Mouse (Mus musculus): ENCODE measurements around the gene Tnfrsf13c. TPM values are rescaled to one million over a fixed set of nuclear protein-coding genes. Genes with fewer than 3 reads are reported as not detected.

The Tnfrsf13c gene
- polyA plus RNA-seq, 1 experiment from 2014 or later: not detected

- Histone ChIP-seq H3K9ac (replicated peaks) (no peak overlapping the region), H3K36me3 (no peaks in the 10 kb centered on the region), H3K27me3 (peaks cover 86% of the 10 kb centered on the region), H3K4me3 (replicated peaks) (no peak overlapping the region), H3K4me1 (replicated peaks) (peaks cover 32% of the 10 kb centered on the region), H3K27ac (no peak overlapping the region), H3K4me2 (no peak overlapping the region), H3K9me3 (no peaks in the 10 kb centered on the region)
- 47% methylated on average over 20 of the region's 20 CpGs for WGBS
- ATAC-seq (ENCODE audit: insufficient number of reproducible peaks, insufficient read depth, low FRiP score, low TSS enrichment, low read depth): no peak
Observed at GRCm38 (mm10) chr15:82216142-82216827, 7.9 kb downstream of the Tnfrsf13c start.

GRCm38 (mm10) chr15:82215332-82216046 lies 8.7 kb downstream of the Tnfrsf13c start:
- H3K4me1 ChIP-seq (replicated peaks): peaks cover 32% of the 10 kb centered on the region
- ATAC-seq (ENCODE audit: insufficient number of reproducible peaks, insufficient read depth, low FRiP score, low TSS enrichment, low read depth): no peak
- WGBS: 43% methylated on average over 11 of the region's 11 CpGs

GRCm38 (mm10) chr15:82213222-82213621 lies 10.9 kb downstream of the Tnfrsf13c start:
- no peaks in the 10 kb centered on the region for H3K9me3 ChIP-seq
- H3K27me3 ChIP-seq: peaks cover 98% of the 10 kb centered on the region
- ATAC-seq (ENCODE audit: insufficient number of reproducible peaks, insufficient read depth, low FRiP score, low TSS enrichment, low read depth): no peak
- no peak overlapping the region for H3K27ac ChIP-seq
- H3K4me3 ChIP-seq (replicated peaks): no peak overlapping the region
- 8% methylated on average over 4 of the region's 4 CpGs for WGBS
- no peak overlapping the region; the same call in 1 of the 2 replicates for H3K9ac ChIP-seq (replicated peaks)
- 0 out of 2 replicates have a peak, but pooled peaks cover 2% of the 10 kb centered on the region for H3K36me3 ChIP-seq
- H3K4me2 ChIP-seq: no peak overlapping the region
- peaks cover 32% of the 10 kb centered on the region for H3K4me1 ChIP-seq (replicated peaks)

More at GRCm38 (mm10) chr15:82215332-82216046, 8.7 kb downstream of the Tnfrsf13c start:
- Histone ChIP-seq H3K36me3 (no peaks in the 10 kb centered on the region), H3K9ac (replicated peaks) (no peak overlapping the region), H3K4me2 (no peak overlapping the region), H3K4me3 (replicated peaks) (no peak overlapping the region), H3K27ac (no peak overlapping the region), H3K9me3 (no peaks in the 10 kb centered on the region), H3K27me3 (peaks cover 88% of the 10 kb centered on the region)

- Histone ChIP-seq H3K27me3 (peaks cover 98% of the 10 kb centered on the region), H3K9ac (replicated peaks) (peak within 1 kb of the TSS; percentile 50), H3K36me3 (0 out of 2 replicates have a peak, but pooled peaks cover 3% of the 10 kb centered on the region), H3K4me2 (peak within 1 kb of the TSS; percentile 79), H3K27ac (no peak within 1 kb of the TSS), H3K9me3 (no peaks in the 10 kb centered on the region), H3K4me1 (replicated peaks) (peaks cover 32% of the 10 kb centered on the region), H3K4me3 (replicated peaks) (peak within 1 kb of the TSS; percentile 50)
- no peak for ATAC-seq (ENCODE audit: insufficient number of reproducible peaks, insufficient read depth, low FRiP score, low TSS enrichment, low read depth)
- 0% methylated on average over 18 of the region's 34 CpGs for whole genome bisulfite sequencing
Observed at GRCm38 (mm10) chr15:82212752-82213063, 11.5 kb downstream of the Tnfrsf13c start, which contains the start of gene Shisa8. Gene Shisa8 (minus strand): TSS chr15:82212815.

- Histone ChIP-seq H3K4me2 (peak overlapping the region; percentile 79), H3K9me3 (no peaks in the 10 kb centered on the region), H3K36me3 (0 out of 2 replicates have a peak, but pooled peaks cover 3% of the 10 kb centered on the region), H3K9ac (replicated peaks) (peak overlapping the region; percentile 50), H3K27ac (no peak overlapping the region), H3K4me3 (replicated peaks) (peak overlapping the region; percentile 50), H3K4me1 (replicated peaks) (peaks cover 36% of the 10 kb centered on the region), H3K27me3 (peaks cover 100% of the 10 kb centered on the region)
- ATAC-seq (ENCODE audit: insufficient number of reproducible peaks, insufficient read depth, low FRiP score, low TSS enrichment, low read depth): peak; percentile 8; the same call in 1 of the 2 replicates
- WGBS: under 1% methylated on average over 112 of the region's 112 CpGs
Observed at GRCm38 (mm10) chr15:82211911-82212751, 12.0 kb downstream of the Tnfrsf13c start.

- ATAC-seq (ENCODE audit: insufficient number of reproducible peaks, insufficient read depth, low FRiP score, low TSS enrichment, low read depth): no peak
- H3K4me3 ChIP-seq (replicated peaks): peak overlapping the region; percentile 50
- no peak overlapping the region for H3K27ac ChIP-seq
- H3K9ac ChIP-seq (replicated peaks): no peak overlapping the region
- H3K36me3 ChIP-seq: peaks cover 7% of the 10 kb centered on the region; the same call in 1 of the 2 replicates
- WGBS: 2% methylated on average over 11 of the region's 11 CpGs
- no peaks in the 10 kb centered on the region for H3K9me3 ChIP-seq
- peaks cover 100% of the 10 kb centered on the region for H3K27me3 ChIP-seq
- H3K4me2 ChIP-seq: peak overlapping the region; percentile 79
- H3K4me1 ChIP-seq (replicated peaks): peaks cover 36% of the 10 kb centered on the region
Observed at GRCm38 (mm10) chr15:82211281-82211680, 12.9 kb downstream of the Tnfrsf13c start.

GRCm38 (mm10) chr15:82210801-82211200 lies 13.4 kb downstream of the Tnfrsf13c start:
- Histone ChIP-seq H3K4me3 (replicated peaks) (no peak overlapping the region), H3K36me3 (peaks cover 11% of the 10 kb centered on the region), H3K27me3 (peaks cover 100% of the 10 kb centered on the region), H3K4me1 (replicated peaks) (peaks cover 35% of the 10 kb centered on the region), H3K9me3 (no peaks in the 10 kb centered on the region), H3K9ac (replicated peaks) (no peak overlapping the region), H3K27ac (no peak overlapping the region), H3K4me2 (no peak overlapping the region)
- no peak for ATAC-seq (ENCODE audit: insufficient number of reproducible peaks, insufficient read depth, low FRiP score, low TSS enrichment, low read depth)
- WGBS: 26% methylated on average over 1 of the region's 1 CpGs

- no peak overlapping the region for H3K4me3 ChIP-seq (replicated peaks)
- H3K9ac ChIP-seq (replicated peaks): no peak overlapping the region
- no peaks in the 10 kb centered on the region for H3K9me3 ChIP-seq
- peaks cover 35% of the 10 kb centered on the region for H3K4me1 ChIP-seq (replicated peaks)
- H3K36me3 ChIP-seq: peaks cover 25% of the 10 kb centered on the region
- peaks cover 100% of the 10 kb centered on the region for H3K27me3 ChIP-seq
- no peak overlapping the region for H3K4me2 ChIP-seq
- no peak for ATAC-seq (ENCODE audit: insufficient number of reproducible peaks, insufficient read depth, low FRiP score, low TSS enrichment, low read depth)
- WGBS: 76% methylated on average over 13 of the region's 13 CpGs
- no peak overlapping the region for H3K27ac ChIP-seq
Observed at GRCm38 (mm10) chr15:82209295-82210050, 14.7 kb downstream of the Tnfrsf13c start.

GRCm38 (mm10) chr15:82208307-82208706 lies 15.9 kb downstream of the Tnfrsf13c start:
- Histone ChIP-seq H3K4me3 (replicated peaks) (no peak overlapping the region), H3K27me3 (peaks cover 91% of the 10 kb centered on the region), H3K9ac (replicated peaks) (no peak overlapping the region), H3K36me3 (peaks cover 36% of the 10 kb centered on the region), H3K4me1 (replicated peaks) (peaks cover 35% of the 10 kb centered on the region), H3K27ac (no peak overlapping the region), H3K9me3 (no peaks in the 10 kb centered on the region), H3K4me2 (no peak overlapping the region)
- 78% methylated on average over 8 of the region's 8 CpGs for WGBS
- no peak for ATAC-seq (ENCODE audit: insufficient number of reproducible peaks, insufficient read depth, low FRiP score, low TSS enrichment, low read depth)

- Histone ChIP-seq H3K9ac (replicated peaks) (no peak overlapping the region), H3K4me1 (replicated peaks) (peaks cover 32% of the 10 kb centered on the region), H3K4me2 (peak overlapping the region; percentile 36), H3K27me3 (peaks cover 85% of the 10 kb centered on the region), H3K4me3 (replicated peaks) (peak overlapping the region; percentile 18), H3K9me3 (no peaks in the 10 kb centered on the region), H3K27ac (no peak overlapping the region), H3K36me3 (peaks cover 43% of the 10 kb centered on the region)
- 10% methylated on average over 30 of the region's 30 CpGs for WGBS
- no peak for ATAC-seq (ENCODE audit: insufficient number of reproducible peaks, insufficient read depth, low FRiP score, low TSS enrichment, low read depth)
Observed at GRCm38 (mm10) chr15:82207504-82208219, 16.5 kb downstream of the Tnfrsf13c start.

All from limb, embryonic 12.5 days (tissue).